Mouse (Mus musculus): ENCODE data around the gene Plekhh1. TPM values are rescaled to one million over a fixed set of nuclear protein-coding genes. Genes with fewer than 3 reads are reported as not detected.

Plekhh1 gene
- total RNA-seq, 2 experiments from 2014 or later, result 1.2 to 2.5 TPM

DNA sequence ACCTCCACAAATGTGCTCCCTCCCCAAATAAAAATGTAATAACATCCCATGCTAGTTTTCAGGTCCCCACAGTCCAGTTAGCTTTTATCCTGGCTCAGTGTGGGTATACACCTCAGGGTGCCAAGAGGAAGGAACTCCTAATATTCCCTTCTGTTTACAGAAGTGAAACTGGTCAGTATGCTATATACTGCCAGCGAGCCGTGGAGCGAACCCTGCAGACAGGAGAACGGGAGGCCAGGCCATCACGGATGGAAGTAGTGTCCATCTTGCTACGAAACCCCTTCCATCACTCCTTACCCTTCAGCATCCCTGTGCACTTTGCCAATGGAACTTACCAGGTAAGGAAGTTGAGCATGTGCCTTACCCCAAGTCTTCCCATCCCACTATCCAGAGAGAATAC is 43.6 kb downstream of the Plekhh1 start:
- DNase-seq, result no peak

DNA sequence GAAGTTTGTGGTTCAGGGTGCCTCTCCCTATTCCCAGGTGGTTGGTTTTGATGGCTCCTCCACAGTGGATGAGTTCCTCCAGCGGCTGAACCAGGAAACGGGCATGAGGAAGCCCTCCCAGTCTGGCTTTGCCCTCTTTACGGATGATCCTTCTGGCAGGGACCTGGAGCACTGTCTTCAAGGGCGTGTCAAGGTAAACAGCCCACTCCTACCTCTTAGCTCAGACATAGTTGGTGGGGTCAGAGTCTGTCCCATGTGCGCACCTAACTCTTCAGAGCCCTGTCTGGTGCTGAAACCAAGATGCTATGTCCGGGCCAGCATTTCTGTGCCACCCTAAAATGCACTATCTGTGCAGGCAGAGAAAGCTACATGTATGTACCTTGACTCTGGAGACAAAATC is 44.4 kb downstream of the Plekhh1 start:
- no peak for DNase-seq

DNA sequence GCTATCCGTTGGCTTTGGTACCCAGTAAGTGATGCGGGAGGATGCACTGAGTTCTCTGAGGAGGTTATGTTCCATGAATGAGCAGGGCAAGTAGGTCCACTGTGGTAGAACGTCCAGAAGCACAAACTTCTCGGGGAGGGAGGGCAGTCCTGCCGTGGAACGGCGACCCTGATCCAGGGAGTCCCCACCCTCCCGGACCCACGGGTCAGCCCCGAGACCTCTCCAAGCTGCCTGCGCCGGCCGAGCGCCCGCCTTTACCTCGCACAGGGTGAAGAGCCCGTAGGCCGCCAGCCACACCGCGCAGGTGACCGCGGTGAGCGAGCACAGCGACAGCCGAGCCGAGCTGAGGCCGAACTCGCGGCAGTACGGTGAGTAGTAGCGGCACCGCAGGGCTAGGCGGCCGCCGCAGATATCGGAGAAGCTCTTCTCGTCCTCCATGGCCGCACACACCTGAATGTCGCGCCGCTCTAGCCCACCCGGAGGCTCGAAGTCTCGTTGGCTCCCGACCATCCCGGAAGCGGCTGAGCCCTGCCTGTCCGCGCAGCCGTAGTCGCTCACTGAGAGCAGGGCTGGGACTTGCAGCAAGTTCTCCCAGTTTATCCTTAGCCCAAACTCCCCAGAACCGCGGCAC is 60.3 kb downstream of the Plekhh1 start, which contains the start of gene Pigh:
Pigh (minus strand) TSS at position 470 of the 631 bp plus-strand sequence.
- peak; percentile 85 to 88 for DNase-seq

DNA sequence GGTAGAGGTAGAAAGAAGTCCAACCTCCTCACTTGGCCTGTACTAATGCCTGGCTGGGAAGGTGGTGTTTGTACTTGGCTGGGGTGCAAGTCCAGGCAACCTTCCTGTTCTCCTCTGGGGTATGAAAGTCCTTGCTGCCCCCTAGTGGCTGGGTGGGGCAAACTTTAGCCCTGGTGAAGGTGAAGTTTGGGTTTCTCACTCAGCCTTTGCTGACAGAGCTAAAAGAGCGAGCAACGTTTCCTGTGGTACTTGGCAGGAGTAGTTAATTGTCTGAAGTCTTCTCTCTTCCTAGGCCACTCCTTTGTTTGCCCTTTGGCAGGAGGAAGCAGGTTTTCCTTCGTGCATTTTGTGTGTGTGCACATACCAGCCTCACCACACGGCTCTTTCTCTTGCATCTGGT is 63.6 kb downstream of the Plekhh1 start:
- DNase-seq, result peak; percentile 61 to 75

DNA sequence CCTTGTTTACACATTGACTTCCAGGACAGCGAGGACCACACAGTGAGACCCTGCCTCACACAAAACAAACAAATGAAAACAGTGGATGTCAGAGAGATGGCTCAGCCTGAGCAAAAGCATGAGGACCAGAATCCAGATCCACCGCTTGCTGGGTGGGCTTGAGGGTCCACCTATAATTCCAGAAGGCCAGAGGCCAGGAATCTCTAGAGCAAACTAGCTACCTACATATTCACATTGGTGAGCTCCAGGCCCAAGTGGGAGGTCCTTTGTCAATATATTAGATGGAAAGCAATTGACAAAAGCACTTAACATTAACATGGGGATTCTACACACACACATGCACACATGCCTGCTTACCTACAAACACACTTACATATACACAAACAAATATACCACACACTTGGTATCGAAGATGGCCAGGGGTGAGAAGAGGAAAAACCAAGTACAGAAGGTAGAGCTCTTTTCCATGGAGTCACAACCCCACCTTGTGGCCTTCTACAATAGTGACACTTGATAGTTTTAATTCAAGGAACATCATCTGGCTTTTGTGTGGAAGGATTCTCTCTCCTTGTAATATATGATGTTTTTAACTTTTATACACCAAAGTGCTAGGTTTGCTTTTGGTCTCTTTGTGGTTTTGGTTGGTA is 68.3 kb downstream of the Plekhh1 start:
- DNase-seq, result peak; percentile 8 to 35

DNA sequence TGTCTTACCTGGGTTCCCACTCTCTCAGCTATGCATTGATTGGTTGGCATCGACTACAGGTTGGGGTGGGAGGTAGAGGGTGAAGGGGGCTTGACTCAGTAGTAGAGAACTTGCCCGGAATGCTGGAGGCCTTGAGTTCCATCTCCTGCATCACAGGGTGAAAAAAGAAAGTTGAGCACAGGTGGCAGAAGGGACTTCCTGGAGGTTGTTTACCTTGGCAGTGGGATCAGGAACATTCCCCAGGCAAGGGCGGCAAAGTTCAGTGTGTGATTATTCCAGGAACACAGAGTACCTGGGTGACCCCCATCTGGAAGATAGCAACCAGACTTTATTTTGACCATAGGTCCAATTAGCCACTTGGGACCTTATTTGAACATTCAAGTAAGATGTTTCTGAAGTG is 74.8 kb downstream of the Plekhh1 start:
- no peak for DNase-seq

DNA sequence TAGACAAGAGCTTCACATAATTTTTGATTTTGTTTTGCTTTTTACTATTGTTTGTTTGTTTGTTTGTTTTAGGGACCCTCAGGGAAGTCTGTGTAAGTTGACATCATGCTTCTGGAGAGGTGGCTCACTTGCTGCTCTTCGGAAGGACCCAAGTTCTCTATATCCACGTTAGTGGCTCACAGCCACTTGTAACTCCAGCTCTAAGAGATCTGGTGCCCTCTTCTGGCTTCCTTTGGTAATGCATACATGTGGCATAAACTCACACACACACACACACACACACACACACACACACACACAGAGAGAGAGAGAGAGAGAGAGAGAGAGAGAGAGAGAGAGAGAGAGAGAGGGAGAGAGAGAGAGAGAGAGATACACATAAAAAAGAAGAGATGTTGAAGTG is 75.6 kb downstream of the Plekhh1 start:
- no peak for DNase-seq

DNA sequence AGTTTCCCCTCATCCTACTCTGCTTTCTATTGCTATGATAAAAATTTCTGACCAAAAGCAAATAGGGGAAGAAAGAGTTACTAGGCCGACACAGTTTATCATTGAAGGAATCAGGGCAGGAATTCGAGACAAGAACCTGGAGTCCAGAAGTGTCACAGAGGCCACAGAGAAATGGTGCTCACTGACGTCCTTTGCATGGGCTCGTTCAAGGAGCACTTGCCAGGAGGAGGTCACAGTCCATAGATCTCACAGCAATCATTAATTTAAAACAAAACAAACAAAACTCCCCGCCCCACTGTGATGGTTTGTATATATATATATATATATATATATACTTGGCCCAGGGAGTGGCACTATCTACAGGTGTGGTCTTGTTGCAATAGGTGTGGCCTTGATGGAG is 76.3 kb downstream of the Plekhh1 start:
- DNase-seq, result no peak

DNA sequence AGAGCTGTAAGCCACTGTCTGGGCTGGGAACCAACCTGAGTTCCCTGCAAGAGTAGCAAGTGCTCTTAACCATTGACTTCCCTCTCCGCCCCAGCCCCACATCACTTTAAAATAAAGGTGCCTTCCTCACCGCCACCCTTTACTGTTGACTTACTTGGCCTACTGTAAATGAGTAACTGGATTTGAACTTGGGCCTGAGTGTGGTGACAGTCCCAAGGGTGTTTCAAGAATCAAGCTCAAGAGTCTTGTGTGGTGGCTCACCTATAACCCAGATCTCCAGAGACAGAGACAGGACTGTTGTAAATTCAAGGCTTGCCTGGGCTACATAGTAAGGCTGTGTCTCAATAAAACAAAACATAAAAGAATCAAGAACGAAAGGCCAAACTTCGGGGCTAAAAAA is 90.0 kb downstream of the Plekhh1 start:
- no peak for DNase-seq

DNA sequence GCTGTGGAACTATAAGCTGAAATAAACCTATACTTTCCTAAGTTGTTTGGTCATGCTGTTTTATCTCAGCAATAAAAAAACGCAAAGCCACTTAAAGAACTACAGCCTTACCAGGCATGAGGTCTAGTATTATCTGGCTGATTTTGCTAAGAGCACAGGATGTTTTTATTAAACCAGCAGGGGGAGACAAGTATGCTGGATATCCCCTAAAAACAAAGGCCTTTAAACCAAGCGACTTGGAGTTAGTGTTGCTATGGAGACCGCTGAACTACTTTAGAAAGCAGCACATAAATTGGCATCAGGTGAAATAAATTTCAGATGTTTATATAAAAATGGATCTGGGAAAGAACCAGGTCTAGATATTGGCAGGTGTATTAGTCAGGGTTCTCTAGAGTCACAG is 93.9 kb downstream of the Plekhh1 start:
- DNase-seq, result no peak

DNA sequence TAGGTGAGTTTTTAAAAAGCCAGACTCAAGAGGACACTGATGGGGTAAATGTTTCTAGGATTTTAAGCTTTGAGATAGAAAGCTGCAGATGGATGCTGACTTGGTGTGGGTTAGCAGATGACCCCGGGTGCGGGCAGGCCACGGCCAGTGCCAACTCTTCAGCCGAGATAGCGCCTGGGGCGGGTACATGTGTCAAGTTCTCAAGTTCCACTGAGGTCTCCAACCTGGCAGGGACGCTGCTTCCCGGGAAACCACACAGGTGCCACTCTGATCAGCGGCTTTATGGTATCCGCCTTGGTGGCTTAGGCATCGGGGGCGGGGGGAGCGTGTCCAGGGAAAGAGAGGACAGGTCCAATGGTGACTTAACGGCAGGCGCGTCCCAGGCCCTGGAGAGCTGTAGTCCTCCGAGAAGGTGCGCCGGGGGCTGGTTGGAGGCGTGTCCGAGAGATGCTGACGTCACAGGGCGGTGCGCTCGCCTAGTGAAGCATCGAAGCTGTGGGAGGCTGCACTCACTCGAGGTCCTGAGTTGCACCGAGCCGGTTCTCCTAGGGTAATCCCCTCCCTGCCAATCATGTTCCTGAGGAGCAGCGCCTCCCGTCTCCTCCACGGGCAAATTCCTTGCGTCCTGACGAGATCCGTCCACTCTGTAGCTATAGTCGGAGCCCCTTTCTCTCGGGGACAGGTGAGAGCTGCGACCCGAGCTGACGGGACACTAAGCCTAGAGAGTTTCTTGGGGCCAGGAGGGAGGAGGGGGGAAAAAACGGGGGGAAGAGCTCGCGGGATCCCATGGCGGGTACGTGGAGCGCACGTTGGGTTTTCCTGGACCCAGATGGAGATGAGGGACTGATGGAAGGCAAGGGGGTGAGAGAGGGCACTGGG is 101.6 kb downstream of the Plekhh1 start, which contains the start of gene Arg2:
Arg2 (plus strand) TSS at position 479 of the 879 bp plus-strand sequence.
- peak; percentile 26 to 35 for DNase-seq

Other genes starting within 250 kb of the Plekhh1 start
- gene Atp6v1d, start 167.5 kb upstream of the Plekhh1 start, total RNA-seq (2021), result 10 to 100 TPM; 82.5 to 86.7 TPM
- 10 to 100 TPM; 48.4 to 54.6 TPM for gene Eif2s1, start 167.3 kb upstream of the Plekhh1 start, total RNA-seq (2021)
- under 1 TPM; 0.17 to 0.46 TPM for gene Plek2, start 122.2 kb upstream of the Plekhh1 start, total RNA-seq (2021)
- 1 to 10 TPM; 3.6 to 4.3 TPM for gene Tmem229b, start 21.5 kb upstream of the Plekhh1 start, total RNA-seq (2021)
- gene Pigh, start 60.5 kb downstream of the Plekhh1 start, total RNA-seq (2021), result 1 to 10 TPM; 2.9 to 3.0 TPM
- gene Arg2, start 101.6 kb downstream of the Plekhh1 start, total RNA-seq (2021), result not detected
- gene Vti1b, start 143.5 kb downstream of the Plekhh1 start, total RNA-seq (2021), result 100 to 1,000 TPM; 108 to 115 TPM
- gene Rdh11, start 163.1 kb downstream of the Plekhh1 start, total RNA-seq (2021), result 1 to 10 TPM; 2.6 to 3.7 TPM
- gene Rdh12, start 179.8 kb downstream of the Plekhh1 start, total RNA-seq (2021), result under 1 TPM; 0.30 to 0.77 TPM

All from heart, adult 18-20 months (tissue).